Mouse (Mus musculus): ENCODE results near the gene Nlrp6.

- TF ChIP-seq CTCF (IDR thresholded peaks at IDR 0.05) (no peak), EP300 (IDR thresholded peaks at IDR 0.05) (peak; percentile 90)
Measured at GRCm38 (mm10) chr7:140946980-140947379, 26.3 kb downstream of the Nlrp6 start.

All from lung, postnatal 0 days (tissue).